Mouse (Mus musculus): Measurements from ENCODE around the gene Hhat.
A peak's percentile ranks its signal among the peaks of the same experiment; 100 is the strongest.

Hhat gene

DNA sequence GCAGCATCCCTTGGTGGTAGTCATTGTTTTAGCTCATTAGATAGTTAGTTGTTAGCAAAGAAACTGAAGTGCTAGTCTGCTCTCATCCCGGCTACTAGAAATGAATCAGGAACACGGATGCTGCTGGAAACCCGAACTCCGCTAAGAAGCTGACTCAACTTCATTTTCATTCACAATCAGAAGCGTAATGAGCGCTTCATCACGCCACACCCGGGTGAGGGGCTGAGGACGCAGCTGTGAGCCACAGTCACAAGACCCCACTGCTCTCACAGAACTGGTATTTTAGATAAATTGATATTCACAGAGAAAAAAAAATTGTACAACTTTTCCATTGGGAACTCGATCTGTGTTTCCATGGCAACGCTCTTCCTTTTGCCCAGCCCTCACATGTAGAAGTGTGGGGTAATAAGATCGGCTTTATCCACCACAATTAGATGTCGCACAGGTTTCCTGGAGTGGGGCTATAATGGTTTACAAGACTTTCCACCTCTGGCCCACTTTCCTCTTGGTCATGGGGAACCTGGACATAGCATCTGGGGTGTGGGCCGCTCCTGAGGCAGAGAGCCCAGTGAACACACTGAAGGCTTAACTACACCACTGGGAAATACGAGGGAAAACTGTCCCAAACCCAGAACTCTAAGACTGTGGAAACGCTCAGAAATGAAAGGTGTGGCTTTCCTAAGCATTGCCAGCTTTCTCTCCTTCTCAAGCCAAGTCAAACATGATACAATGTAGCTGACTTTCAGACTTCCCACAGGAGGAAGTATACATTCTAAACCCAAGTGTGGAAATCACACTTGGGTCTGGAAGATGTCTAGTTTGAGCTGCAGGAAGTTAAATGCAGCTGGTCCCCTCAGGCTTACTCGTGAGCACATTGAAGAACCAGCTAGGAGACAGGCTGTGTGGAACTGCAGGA, 14.3 kb upstream of the Hhat start:
- no peak for DNase-seq (ENCODE audit: low spot score)

DNA sequence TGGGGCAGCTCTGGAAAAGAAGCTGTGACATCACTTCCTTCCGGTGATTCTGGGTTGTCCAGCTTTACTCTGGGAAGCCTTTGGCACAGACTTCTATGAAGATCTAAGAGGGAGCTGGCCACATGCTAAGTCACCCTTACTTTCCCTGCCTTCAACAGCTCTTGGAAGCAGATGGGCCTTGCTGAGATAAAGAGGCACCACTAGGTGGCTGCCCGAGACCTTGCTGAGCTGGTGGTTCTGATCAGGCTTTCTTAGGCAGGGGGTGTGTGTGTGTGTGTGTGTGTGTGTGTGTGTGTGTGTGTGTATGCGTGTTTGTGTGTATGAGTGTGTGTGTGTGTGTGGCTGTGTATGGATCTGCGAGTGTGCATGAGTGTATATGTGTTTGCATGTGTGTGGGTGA, 13.4 kb upstream of the Hhat start:
- no peak for DNase-seq (ENCODE audit: low spot score)

GRCm38 (mm10) chr1:192781256-192781655, 10.2 kb upstream of the Hhat start:
- no peak for DNase-seq (ENCODE audit: low spot score)

DNA sequence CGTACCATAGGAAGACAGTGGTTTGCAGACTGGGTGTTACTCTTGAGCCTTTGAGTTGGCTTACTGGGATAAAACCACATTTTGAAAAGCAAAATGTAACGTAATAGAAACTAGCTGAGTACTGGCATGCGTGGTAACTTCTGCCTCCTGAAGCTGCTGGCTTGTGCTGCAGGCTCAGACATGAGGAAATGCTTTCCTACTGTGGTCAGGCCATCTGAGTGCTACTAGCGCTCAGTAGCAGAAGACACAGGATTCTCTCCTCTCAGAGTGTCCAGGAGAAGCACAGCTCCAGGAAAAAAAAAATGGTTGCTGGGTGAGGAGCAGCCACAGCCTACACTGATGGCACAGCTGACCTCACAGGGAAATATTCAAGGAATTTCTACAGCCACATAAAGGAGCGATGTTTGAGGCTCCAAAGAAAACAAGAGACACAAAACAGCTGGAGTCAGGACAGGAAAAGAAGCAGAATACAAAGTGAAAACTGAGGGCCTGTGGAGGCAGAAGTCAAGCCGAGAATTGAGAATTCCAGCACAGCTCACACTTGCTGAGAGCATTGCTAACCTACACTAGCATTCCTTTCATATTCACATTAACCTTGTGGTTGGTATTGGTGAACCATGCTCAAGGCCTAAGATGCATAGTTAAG, 8.0 kb upstream of the Hhat start:
- no peak for DNase-seq (ENCODE audit: low spot score)

- no peak for DNase-seq (ENCODE audit: low spot score)
These were observed 7.2 kb upstream of the Hhat start for GRCm38 (mm10) chr1:192778206-192778605.

DNA sequence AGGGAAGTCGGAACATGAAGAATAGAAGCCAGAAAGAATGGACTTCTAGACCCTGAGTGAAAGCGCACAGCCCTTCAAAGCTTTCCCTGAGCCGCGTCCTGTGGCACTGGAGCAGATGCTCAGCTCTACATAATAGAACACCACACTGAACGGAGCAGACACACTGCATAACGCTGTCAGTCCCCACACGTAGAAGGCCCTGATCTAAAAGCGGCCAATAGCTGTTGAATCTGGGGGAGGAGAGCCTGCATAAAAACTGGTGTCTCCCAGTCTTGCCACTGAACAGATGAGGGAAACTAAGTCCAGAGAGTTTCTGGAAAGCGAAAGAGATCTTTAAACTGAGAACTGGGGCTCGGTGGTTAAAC, 911 bp downstream of the Hhat start:
- DNase-seq (ENCODE audit: low spot score) = peak; percentile 38

GRCm38 (mm10) chr1:192765531-192765930, 5.5 kb downstream of the Hhat start:
- no peak for DNase-seq (ENCODE audit: low spot score)

DNA sequence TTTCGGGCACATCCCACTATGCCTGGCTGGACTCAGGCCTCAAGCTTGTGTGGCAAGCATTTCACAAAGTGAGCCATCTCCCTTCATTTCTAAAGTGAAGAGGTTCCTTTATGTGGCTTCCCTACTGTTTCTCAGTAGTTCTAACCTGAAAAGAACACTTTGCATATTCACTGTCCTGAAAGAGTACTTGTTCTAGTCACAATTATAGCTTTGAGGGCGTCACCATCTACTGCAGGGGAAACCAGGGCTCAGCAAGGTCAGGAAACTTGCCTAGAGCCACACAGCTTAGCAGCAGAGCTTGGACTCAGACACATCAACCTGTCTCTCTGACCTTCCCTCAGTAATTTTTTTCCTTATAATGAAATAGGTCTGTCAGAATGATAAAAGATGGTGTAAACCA, 6.5 kb downstream of the Hhat start:
- no peak for DNase-seq (ENCODE audit: low spot score)

DNA sequence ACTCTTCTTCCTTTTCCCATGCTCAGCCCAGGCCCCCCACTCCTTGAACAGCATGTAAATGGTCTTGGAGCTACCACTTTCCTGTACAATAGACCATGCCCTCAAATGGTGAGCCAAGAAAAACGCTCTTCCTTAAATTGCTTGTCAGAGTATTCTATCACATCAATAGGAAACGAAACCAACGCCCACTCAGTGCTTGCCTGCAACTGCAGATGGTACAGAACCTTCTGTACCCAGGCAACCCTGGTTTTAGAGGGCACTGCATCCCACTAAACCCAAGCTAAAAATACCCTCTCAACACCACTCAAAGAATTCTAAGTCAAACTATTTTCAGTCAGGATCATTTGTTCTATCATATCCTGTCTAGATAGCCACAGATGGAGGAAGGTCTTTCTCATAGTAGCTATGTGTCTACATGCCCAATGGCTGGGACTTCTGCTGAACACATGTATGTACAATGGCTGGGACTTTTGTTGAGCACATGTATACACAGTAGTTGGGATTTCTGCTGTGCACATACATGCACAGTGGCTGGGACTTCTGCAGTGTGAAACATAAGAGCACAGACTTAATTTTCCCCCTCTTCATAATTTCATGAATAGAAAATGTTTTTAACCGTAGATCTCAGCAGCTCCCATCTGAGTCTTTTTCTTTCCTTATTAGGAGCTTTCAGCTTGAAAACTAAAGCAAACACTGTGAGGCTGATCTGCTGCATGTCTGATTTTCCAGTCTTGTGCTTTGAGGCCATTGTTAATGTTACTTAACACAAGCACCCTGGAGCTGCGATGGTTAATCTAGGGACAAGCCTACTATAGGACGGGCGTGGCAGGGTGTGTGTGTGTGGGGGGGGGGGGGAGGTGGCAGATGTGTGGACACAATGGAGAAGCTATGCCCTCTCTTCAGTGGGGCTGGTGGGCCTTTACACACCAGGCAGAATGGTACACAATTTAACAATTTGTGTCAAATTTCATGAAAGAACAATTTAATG, 7.8 kb downstream of the Hhat start:
- peak; percentile 34 for DNase-seq (ENCODE audit: low spot score)

DNA sequence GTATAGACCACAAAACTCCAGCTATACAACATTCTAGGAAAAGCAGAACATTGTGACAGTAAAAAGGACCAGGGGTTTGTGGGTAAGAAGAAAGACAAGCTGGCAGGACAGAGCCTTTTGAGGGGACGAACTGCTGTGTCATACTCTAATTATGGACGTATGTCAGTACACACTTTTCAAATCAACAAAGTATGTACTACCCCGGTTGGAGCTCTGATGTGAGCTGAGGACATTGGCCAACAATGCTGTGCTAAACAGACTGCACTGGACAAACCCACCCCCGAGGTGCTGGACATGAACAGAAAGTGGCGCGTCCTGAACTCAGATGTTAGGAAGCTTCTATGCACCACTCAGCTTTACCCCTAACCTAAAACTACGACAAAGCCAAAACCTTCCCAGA, 14.3 kb downstream of the Hhat start:
- no peak for DNase-seq (ENCODE audit: low spot score)

- no peak for DNase-seq (ENCODE audit: low spot score)
These were observed 15.1 kb downstream of the Hhat start for GRCm38 (mm10) chr1:192755685-192756606.

DNA sequence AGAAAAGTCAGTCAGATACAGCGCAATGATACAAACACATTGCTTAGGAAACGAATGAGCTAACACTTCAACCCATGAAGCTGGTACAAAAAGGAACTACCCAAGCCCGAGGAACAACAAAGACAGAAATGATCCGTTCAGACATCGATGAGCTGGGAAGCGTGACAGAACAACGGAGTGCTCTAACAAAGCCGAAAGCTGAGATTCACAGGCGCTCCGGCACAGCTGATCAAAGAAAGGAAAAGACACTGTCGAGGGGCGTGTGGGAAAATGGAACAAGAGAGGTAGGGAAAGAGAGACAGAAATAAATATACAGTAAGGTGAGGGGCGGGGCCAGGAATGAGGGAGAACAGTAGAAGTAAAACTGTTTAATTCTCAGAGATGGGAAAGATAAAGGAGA, 15.8 kb downstream of the Hhat start:
- DNase-seq (ENCODE audit: low spot score) = no peak

DNA sequence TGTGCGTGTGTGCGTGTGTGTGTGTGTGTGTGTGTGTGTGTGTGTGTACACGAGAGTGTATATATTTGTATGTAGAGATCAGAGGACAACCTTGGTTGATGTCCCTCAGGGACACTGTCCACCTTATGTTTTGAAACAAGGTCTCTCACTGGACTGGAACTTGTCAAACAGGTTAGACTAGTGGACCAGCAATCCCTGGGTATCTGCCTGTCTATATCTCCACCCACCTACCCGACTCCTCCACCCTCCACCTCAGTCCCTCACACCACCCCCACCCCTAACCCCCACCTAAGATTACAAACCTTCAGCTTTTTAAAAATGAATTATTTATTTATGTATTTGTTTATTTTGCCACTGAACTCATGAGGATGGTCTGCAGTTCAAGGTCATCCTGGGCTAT, 16.8 kb downstream of the Hhat start:
- DNase-seq (ENCODE audit: low spot score) = no peak

DNA sequence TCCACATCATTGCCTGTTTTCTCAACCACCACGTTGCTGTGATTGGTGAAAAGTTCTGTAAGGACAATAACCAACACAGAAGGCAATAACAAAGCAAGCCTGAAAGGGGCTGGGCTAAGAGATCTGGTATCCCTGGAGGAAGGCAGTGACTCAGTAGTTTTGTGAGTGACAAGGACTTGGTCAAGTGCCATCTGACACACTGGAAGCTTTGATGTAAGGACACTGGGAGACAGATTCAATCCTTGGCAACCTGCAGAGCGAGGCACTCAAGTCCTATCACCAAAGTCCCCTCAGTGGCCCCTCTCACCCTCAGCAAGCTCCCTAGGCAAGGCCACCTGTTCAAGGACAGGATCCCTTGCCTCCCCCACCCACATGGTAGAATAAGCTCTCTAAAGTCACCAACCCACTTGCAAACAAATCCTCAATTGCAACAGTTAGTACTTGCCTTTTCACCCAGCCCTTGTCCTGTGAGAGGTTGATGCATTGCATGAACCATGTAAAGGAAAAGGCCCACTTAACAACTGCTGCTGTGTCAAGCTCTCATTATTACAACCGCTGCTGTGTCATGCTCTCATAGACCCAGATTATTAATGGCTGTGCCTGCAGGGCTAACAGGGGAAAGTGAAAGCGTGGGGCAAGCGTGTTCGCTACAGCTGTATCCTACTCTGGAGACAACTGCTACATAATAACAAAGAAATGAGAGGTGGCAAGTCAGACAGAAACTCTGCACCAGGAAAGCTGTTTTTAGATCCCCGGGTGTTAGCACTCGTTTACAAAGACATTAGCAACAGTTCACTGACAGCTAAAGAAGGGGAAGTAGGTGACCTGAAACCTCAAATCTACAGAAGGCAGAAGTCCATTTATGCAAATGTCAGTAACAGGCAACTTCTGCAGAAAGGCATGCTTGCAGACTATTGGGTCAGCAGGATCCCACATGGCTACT, 18.1 kb downstream of the Hhat start:
- no peak for DNase-seq (ENCODE audit: low spot score)

- no peak for DNase-seq (ENCODE audit: low spot score)
These were observed 21.0 kb downstream of the Hhat start for GRCm38 (mm10) chr1:192750042-192750437.

GRCm38 (mm10) chr1:192749270-192750041, 21.6 kb downstream of the Hhat start:
- no peak for DNase-seq (ENCODE audit: low spot score)

DNA sequence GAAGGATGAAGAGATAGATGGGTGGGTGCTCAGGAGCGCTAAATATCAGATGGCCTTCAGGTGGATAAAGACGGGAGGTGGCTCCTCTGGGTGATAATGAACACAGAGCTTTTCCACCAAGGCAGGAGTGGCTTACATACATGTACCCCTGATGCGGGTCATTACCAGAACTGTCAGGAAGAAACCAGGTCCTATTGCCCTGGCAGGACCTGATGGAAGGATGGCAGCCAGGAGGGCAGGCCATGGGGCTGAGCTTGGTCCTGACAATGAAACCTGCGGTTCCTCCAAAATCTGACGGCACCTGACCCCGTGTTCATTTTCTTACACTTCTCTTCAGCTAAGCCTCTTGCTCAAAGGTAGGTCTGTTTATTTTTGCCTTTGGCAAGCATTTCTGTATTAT, 24.8 kb downstream of the Hhat start:
- DNase-seq (ENCODE audit: low spot score) = no peak

- no peak for DNase-seq (ENCODE audit: low spot score)
These were observed 25.6 kb downstream of the Hhat start for GRCm38 (mm10) chr1:192745240-192746101.

GRCm38 (mm10) chr1:192744880-192745239, 26.2 kb downstream of the Hhat start:
- DNase-seq (ENCODE audit: low spot score) = no peak
